Mouse (Mus musculus) liver, postnatal 0 days (tissue): ENCODE data around the gene Mical3. TPM values are rescaled to one million over a fixed set of nuclear protein-coding genes. Genes with fewer than 3 reads are reported as not detected.

Experiments used
- ATAC-seq: fragments of 200-750 bp; cut with Nextera tagmentation; 2 replicates; pipeline ENCODE4 v1.8.0; 2017; ENCODE audit warnings: mild to moderate bottlenecking, moderate library complexity
- DNase-seq: peaks from one replicate; pipeline ENCODE4 v3.0.0-alpha.2; 2016
- H3K27ac ChIP-seq: fragments of 300-500 bp; sonication (generic); 2 replicates; pipeline ENCODE4 v1.5.1; 2014; ENCODE audit warnings: antibody characterized with exemption, moderate library complexity, mild to moderate bottlenecking, low read depth
- H3K27me3 ChIP-seq: fragments of 300-500 bp; sonication (generic); 2 replicates; pipeline ENCODE4 v1.6.1; 2014; ENCODE audit warnings: low read length, control low read depth, mixed read lengths; ENCODE audit not compliant: insufficient read depth
- H3K36me3 ChIP-seq: fragments of 300-500 bp; sonication (generic); replicated peaks from 2 replicates; pipeline ENCODE4 v1.6.1; 2014; ENCODE audit warnings: mild to moderate bottlenecking, control low read depth, low read length, moderate library complexity, mixed read lengths; ENCODE audit not compliant: insufficient read depth
- H3K4me1 ChIP-seq: fragments of 300-500 bp; sonication (generic); 2 replicates; pipeline ENCODE4 v1.6.1; 2014; ENCODE audit warnings: antibody characterized with exemption, mild to moderate bottlenecking, control low read depth; ENCODE audit not compliant: insufficient read depth
- H3K4me2 ChIP-seq: fragments of 300-500 bp; sonication (generic); 2 replicates; pipeline ENCODE4 v1.6.1; 2014; ENCODE audit warnings: low read depth, mild to moderate bottlenecking, low read length, moderate library complexity, mixed read lengths
- H3K4me3 ChIP-seq: fragments of 300-500 bp; sonication (generic); 2 replicates; pipeline ENCODE4 v1.5.1; 2014; ENCODE audit warnings: low read depth, low read length
- H3K9ac ChIP-seq: fragments of 300-500 bp; sonication (generic); replicated peaks from 2 replicates; pipeline ENCODE4 v1.6.1; 2014; ENCODE audit warnings: mild to moderate bottlenecking, moderate library complexity
- H3K9me3 ChIP-seq: fragments of 300-500 bp; sonication (generic); 2 replicates; pipeline ENCODE4 v1.6.1; 2016; ENCODE audit warnings: mild to moderate bottlenecking, control low read depth, low read length, mixed read lengths
- CTCF ChIP-seq: sonication (generic); IDR thresholded peaks from 2 replicates; pipeline ENCODE4 v1.5.1; 2016; ENCODE audit warnings: antibody characterized with exemption, low read depth
- EP300 ChIP-seq: IDR thresholded peaks from 2 replicates; pipeline ENCODE4 v1.6.1; 2016; ENCODE audit warnings: antibody characterized with exemption, low read depth, mild to moderate bottlenecking
- WGBS: fragments of 180-500 bp; shearing (Covaris S2); extraction: QIAGEN DNeasy Blood & Tissue Kit; methylation state at CpG from one replicate; pipeline ENCODE4 v1.1.7; 2014; ENCODE audit not compliant: insufficient replicate concordance; 5-methylcytosine and 5-hydroxymethylcytosine counted together
- polyA plus RNA-seq: library from polyadenylated mRNA; unstranded; fragments of >200 nt; fragmentation: Nextera tagmentation; extraction: Ambion mirVana; gene quantifications from 2 replicates; pipeline ENCODE4 v1.2.1, GENCODE M21; 2015

Mical3 gene
- polyA plus RNA-seq, 1 experiment from 2014 or later = 4.5 TPM

DNA sequence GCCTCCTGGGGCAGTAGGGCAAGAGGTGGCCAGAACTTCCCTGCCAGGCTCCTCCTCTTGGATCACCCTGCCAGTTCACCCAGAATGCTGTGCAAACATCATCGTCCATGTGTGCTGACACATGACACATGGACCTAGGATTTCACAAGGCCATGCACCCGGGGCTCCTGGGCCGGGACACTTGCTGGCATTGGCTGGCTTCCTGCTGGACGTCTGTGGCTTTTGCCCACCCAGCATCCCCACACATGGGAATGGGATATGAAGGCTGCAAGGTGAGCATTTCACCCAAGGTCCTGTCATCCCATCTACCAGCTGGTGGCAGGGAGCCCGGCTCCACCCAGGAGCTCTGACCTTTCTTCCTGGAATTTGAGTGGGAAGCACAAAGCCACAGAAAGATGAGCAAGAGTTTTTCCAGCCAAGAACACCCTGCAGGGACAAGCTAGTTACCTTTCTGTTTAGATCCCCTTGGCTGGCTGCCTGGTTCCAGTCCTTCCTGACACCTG lies 8.0 kb downstream of the Mical3 start:
- H3K9me3 ChIP-seq = no peaks in the 10 kb centered on the region
- H3K27me3 ChIP-seq = no peaks in the 10 kb centered on the region
- DNase-seq (peak; percentile 72), ATAC-seq (peak; percentile 99)
- H3K9ac ChIP-seq = no peak overlapping the region
- 59% methylated on average over 5 of the region's 5 CpGs for WGBS
- no peaks in the 10 kb centered on the region for H3K36me3 ChIP-seq
- no peaks in the 10 kb centered on the region for H3K4me1 ChIP-seq
- H3K27ac ChIP-seq = peak overlapping the region; percentile 85
- no peak overlapping the region; the same call in 1 of the 2 replicates for H3K4me2 ChIP-seq
- TF ChIP-seq CTCF (no peak), EP300 (peak; percentile 52)
- H3K4me3 ChIP-seq = no peak overlapping the region

DNA sequence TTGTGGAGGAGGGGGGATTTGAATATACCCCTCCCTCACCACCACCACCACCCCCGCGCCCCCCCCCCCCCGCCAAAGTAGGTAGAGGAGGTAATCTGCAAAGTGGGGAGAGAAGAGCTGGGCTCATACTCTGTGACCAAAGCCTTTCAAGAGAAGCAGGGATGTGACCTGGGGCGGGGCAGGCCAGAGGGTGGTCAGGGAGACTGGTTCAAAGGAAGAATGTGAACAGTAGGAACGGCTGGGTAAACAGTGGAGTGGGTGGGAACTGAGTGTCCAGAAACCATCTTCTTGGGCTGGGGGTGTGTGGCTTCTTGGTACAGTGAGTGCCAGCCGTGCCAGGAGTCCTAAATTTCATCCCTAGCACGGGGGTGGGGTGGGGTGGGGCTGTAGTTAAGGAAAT lies 10.0 kb downstream of the Mical3 start:
- H3K9me3 ChIP-seq = no peaks in the 10 kb centered on the region
- ATAC-seq = no peak
- DNase-seq = no peak
- no peaks in the 10 kb centered on the region for H3K36me3 ChIP-seq
- H3K4me1 ChIP-seq = peaks cover 3% of the 10 kb centered on the region; the same call in 1 of the 2 replicates
- H3K4me3 ChIP-seq = no peak overlapping the region
- H3K4me2 ChIP-seq = no peak overlapping the region
- TF ChIP-seq EP300 (no peak), CTCF (no peak)
- H3K9ac ChIP-seq = no peak overlapping the region
- no peaks in the 10 kb centered on the region for H3K27me3 ChIP-seq
- WGBS = 68% methylated on average over 7 of the region's 7 CpGs
- no peak overlapping the region for H3K27ac ChIP-seq

DNA sequence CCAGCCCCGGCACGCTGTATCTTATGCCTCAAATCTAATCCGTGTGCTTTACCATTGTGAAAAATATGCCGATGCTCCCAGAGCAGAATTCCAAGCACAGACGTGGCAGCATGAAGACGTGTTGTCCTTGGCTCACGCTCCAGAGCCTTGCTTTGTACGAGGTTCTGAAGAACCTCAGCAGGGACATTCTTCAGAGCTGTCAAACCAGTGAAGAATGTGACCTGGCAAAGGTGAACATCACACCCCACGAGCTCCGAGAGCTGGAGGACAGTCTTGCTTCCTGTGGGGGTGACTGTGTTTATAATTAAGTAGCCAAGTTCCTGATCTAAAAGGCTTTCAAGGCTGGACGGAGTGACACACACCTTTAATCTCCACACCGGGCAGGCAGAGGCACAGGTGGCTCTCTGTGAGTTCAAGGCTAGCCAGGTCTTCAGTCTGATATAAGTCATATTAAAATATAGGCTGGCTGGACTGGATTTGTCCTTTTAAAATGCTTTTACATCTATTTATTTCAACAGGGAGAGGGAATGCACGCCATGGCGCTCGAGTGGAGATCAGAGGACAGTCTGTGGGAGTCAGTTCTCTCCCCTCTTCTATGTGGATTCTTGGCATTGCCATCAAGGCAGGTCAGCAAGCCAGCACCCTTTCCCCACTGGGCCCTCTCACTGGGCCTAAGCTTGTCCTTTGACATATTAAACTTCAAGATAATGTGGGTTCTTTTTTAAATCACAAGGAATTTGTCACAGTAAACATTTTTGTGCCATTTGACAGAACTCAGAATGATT lies 12.6 kb downstream of the Mical3 start:
- Histone ChIP-seq H3K9ac (no peak overlapping the region), H3K4me1 (peaks cover 3% of the 10 kb centered on the region; the same call in 1 of the 2 replicates), H3K27me3 (no peaks in the 10 kb centered on the region), H3K36me3 (no peaks in the 10 kb centered on the region), H3K4me2 (no peak overlapping the region), H3K9me3 (no peaks in the 10 kb centered on the region), H3K27ac (no peak overlapping the region), H3K4me3 (no peak overlapping the region)
- no peak for DNase-seq
- no peak for TF ChIP-seq CTCF
- TF ChIP-seq EP300 = no peak
- whole genome bisulfite sequencing = 82% methylated on average over 15 of the region's 15 CpGs
- ATAC-seq = no peak

DNA sequence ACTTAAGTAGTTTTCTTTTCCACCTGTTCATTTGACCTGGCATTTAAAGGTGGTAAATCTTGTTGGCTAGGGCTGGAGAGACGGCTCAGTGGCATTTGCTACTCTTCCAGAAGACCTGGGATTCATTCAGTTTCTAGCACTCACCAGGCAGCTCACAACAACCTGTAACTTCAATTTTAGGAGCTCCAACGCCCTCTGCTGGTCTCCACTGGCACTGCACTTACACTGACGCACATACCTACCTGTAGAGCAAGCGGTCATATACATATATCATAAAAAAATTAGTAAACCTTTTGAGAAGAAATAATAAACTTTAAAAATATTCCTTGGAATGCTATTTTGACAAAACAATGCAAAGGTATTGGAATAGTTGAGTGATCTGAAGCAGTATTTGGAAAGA lies 13.7 kb downstream of the Mical3 start:
- no peaks in the 10 kb centered on the region for H3K9me3 ChIP-seq
- DNase-seq = peak; percentile 52
- H3K27ac ChIP-seq = no peak overlapping the region
- TF ChIP-seq EP300 = no peak
- TF ChIP-seq CTCF = peak; percentile 67
- H3K36me3 ChIP-seq = no peaks in the 10 kb centered on the region
- H3K4me2 ChIP-seq = no peak overlapping the region
- peaks cover 6% of the 10 kb centered on the region; the same call in 1 of the 2 replicates for H3K4me1 ChIP-seq
- no peaks in the 10 kb centered on the region for H3K27me3 ChIP-seq
- no peak for ATAC-seq
- H3K4me3 ChIP-seq = no peak overlapping the region
- WGBS = 73% methylated on average over 4 of the region's 4 CpGs
- H3K9ac ChIP-seq = no peak overlapping the region

DNA sequence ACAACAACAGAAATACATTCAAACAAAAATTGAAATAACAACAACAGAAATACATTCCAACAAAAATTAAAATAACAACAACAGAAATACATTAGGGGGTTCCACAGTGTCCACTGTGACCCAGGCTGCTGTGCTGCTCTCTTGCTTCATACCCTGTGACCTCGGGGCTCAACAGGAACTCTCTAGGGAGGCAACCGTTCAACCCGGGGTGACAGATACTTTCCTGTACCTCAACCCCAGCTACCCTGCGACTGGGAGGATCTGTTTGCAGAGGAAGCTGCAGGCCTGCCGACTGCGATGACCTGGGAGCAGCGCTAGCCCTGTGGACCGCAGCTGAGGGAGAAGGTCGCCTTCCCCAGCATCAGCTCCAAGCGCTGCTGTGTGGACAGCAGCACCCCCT lies 14.4 kb downstream of the Mical3 start:
- 28% methylated on average over 10 of the region's 10 CpGs for WGBS
- H3K4me3 ChIP-seq = no peak overlapping the region
- H3K4me1 ChIP-seq = peaks cover 13% of the 10 kb centered on the region
- H3K36me3 ChIP-seq = no peaks in the 10 kb centered on the region
- ATAC-seq = no peak
- no peak overlapping the region for H3K9ac ChIP-seq
- no peak for DNase-seq
- H3K27ac ChIP-seq = no peak overlapping the region
- H3K27me3 ChIP-seq = no peaks in the 10 kb centered on the region
- no peak overlapping the region for H3K4me2 ChIP-seq
- TF ChIP-seq EP300 (no peak), CTCF (peak; percentile 24; the same call in 1 of the 2 replicates)
- H3K9me3 ChIP-seq = no peaks in the 10 kb centered on the region

DNA sequence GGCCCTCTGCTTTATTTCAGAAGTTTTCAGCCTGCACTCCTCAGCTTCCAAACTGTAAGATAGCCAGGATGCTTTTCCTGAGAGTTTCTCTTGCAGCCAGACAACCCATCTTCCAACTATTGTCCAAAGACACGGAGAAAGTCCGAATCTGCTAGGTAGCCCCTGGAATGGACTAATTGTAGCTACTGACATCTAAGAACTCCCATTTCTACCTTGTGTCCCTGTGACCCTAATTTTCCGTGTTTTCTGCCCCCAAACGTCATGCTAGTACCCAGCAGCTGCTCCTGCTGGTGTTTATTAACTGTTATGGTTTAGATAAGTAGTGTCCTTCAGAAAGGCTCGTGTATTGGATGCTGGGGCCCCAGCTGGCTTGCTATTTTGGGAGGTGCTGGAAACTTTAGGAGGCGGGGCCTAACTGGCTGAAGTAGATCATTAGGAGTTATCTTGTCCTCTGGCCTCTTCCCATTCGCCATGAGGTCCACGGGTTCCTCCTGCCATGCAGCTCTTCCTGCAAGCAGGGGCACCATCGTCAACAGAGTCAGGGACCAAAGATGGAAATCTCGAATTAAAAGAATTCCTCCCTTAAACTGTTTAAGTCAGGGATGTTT lies 19.2 kb downstream of the Mical3 start:
- 35% methylated on average over 10 of the region's 10 CpGs for WGBS
- peaks cover 40% of the 10 kb centered on the region for H3K4me1 ChIP-seq
- peak overlapping the region; percentile 80 for H3K4me2 ChIP-seq
- H3K27ac ChIP-seq = peak overlapping the region; percentile 74
- H3K9me3 ChIP-seq = no peaks in the 10 kb centered on the region
- H3K36me3 ChIP-seq = 0 out of 2 replicates have a peak, but pooled peaks cover 4% of the 10 kb centered on the region
- DNase-seq (peak; percentile 74), ATAC-seq (peak; percentile 9)
- H3K4me3 ChIP-seq = no peak overlapping the region
- no peak for TF ChIP-seq CTCF
- TF ChIP-seq EP300 = peak; percentile 63
- H3K27me3 ChIP-seq = no peaks in the 10 kb centered on the region
- H3K9ac ChIP-seq = no peak overlapping the region
